Mouse (Mus musculus): ENCODE results near the gene Il1a.

DNA sequence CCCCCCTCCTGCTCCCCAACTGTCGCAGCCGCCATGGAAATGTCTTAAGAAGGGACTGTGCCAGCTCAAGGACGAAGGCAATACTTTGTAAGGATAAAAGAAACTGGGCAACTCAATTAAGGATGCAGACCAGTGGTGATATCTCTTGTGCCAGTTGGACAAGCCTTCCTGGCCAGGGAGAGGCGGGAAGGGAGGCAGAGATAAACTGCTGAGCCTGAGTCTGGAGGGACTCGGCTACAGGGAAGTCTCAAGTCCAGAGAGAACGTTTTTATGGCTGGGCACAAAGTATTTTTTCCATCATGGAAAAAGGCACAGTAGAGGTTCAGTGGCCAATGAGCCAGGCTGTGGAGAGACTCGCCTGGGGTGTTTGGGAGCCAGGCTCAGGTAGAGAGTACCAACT lies 20.3 kb upstream of the Il1a start:
- no peak for TF ChIP-seq POLR2A (IDR thresholded peaks at IDR 0.05; ENCODE audit: borderline replicate concordance, control insufficient read depth, low read depth, low read length)
- no peak for TF ChIP-seq CTCF (IDR thresholded peaks at IDR 0.05; ENCODE audit: control insufficient read depth, insufficient read depth, low read length)

All from bone marrow, adult 2 months (tissue).